Mouse (Mus musculus): ENCODE results near the gene Arhgap18.

Gene Arhgap18

GRCm38 (mm10) chr10:26832068-26832467, 78.8 kb downstream of the Arhgap18 start:
- DNase-seq (ENCODE audit: low read depth), result no peak

- peak; percentile 46 for DNase-seq (ENCODE audit: low read depth)
Measured at GRCm38 (mm10) chr10:26832669-26833249, 79.5 kb downstream of the Arhgap18 start.

GRCm38 (mm10) chr10:26833393-26833792, 80.2 kb downstream of the Arhgap18 start:
- DNase-seq (ENCODE audit: low read depth), result no peak

- DNase-seq (ENCODE audit: low read depth), result no peak
Measured at GRCm38 (mm10) chr10:26849311-26849710, 96.1 kb downstream of the Arhgap18 start.

- no peak for DNase-seq (ENCODE audit: low read depth)
Measured at GRCm38 (mm10) chr10:26849854-26850253, 96.6 kb downstream of the Arhgap18 start.

- DNase-seq (ENCODE audit: low read depth), result peak; percentile 75
Measured at GRCm38 (mm10) chr10:26854556-26855100, 101.4 kb downstream of the Arhgap18 start.

- DNase-seq (ENCODE audit: low read depth), result no peak
Measured at GRCm38 (mm10) chr10:26855851-26856535, 102.8 kb downstream of the Arhgap18 start.

GRCm38 (mm10) chr10:26857583-26857982, 104.4 kb downstream of the Arhgap18 start:
- no peak for DNase-seq (ENCODE audit: low read depth)

GRCm38 (mm10) chr10:26858537-26858936, 105.3 kb downstream of the Arhgap18 start:
- no peak for DNase-seq (ENCODE audit: low read depth)

GRCm38 (mm10) chr10:26861231-26861630, 108.0 kb downstream of the Arhgap18 start:
- DNase-seq (ENCODE audit: low read depth), result no peak

- DNase-seq (ENCODE audit: low read depth), result no peak
Measured at GRCm38 (mm10) chr10:26862207-26862606, 109.0 kb downstream of the Arhgap18 start.

GRCm38 (mm10) chr10:26863982-26864381, 110.8 kb downstream of the Arhgap18 start:
- DNase-seq (ENCODE audit: low read depth), result no peak

- no peak for DNase-seq (ENCODE audit: low read depth)
Measured at GRCm38 (mm10) chr10:26870802-26871201, 117.6 kb downstream of the Arhgap18 start.

- no peak for DNase-seq (ENCODE audit: low read depth)
Measured at GRCm38 (mm10) chr10:26877309-26877708, 124.1 kb downstream of the Arhgap18 start.

GRCm38 (mm10) chr10:26878924-26879600, 125.8 kb downstream of the Arhgap18 start:
- peak; percentile 64 for DNase-seq (ENCODE audit: low read depth)

GRCm38 (mm10) chr10:26884949-26885348, 131.7 kb downstream of the Arhgap18 start:
- no peak for DNase-seq (ENCODE audit: low read depth)

GRCm38 (mm10) chr10:26889226-26889625, 136.0 kb downstream of the Arhgap18 start:
- no peak for DNase-seq (ENCODE audit: low read depth)

- DNase-seq (ENCODE audit: low read depth), result no peak
Measured at GRCm38 (mm10) chr10:26889754-26890153, 136.5 kb downstream of the Arhgap18 start.

GRCm38 (mm10) chr10:26890269-26890955, 137.2 kb downstream of the Arhgap18 start:
- peak; percentile 79 for DNase-seq (ENCODE audit: low read depth)

- DNase-seq (ENCODE audit: low read depth), result no peak
Measured at GRCm38 (mm10) chr10:26893091-26893490, 139.9 kb downstream of the Arhgap18 start.

GRCm38 (mm10) chr10:26895726-26896125, 142.5 kb downstream of the Arhgap18 start:
- DNase-seq (ENCODE audit: low read depth), result peak; percentile 89

GRCm38 (mm10) chr10:26900426-26900825, 147.2 kb downstream of the Arhgap18 start:
- DNase-seq (ENCODE audit: low read depth), result no peak
